Mouse (Mus musculus) left cerebral cortex, postnatal 25 days (tissue): Measurements from ENCODE around the gene Castor2. TPM values are rescaled to one million over a fixed set of nuclear protein-coding genes. Genes with fewer than 3 reads are reported as not detected.

Experiments
- DNase-seq, 2 experiments: peaks; one replicate each; pipeline ENCODE4 v3.0.0; 2022; ENCODE audit warnings: low spot score in 2 of 2, mixed read lengths in 1 of 2
- intact Hi-C: fragments of 180-260 bp; cut with DNase I; formaldehyde crosslinking; loops from one replicate; pipeline ENCODE4 v1.15.1; 2025
- total RNA-seq, 2 experiments: library from RNA; stranded (reverse); gene quantifications; 2 replicates each; pipeline ENCODE4 v1.2.3; 2021

Castor2 gene
- total RNA-seq, 2 experiments from 2014 or later, result 76.5 to 78.2 TPM

DNA sequence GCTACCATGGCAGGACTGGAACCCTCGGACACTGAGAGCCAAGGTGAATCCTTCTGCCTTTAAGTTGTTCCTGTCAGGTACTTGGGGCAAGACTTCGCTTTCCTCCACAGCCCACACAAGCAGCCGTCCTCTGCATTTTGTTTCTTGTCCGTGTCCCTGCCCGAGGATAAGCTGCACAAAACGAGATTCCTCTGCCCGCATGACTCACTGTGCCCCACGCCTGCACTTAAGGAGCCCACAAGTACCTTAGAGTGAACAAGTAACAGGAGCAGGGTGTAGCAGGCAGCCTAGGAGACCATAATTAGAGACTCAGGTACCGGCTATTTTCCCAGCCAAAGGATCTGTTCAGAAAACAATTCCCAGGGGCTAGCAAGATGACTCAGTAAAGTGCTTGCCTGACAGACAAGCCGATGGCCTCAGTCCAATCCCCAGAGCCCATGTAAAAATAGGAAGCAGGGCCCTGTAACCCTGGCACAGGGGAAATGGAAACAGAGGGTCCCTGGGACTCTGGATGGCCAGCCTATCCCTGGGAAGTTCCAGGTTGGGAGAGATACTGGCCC is 47.8 kb downstream of the Castor2 start:
- intact Hi-C loops, result no loop called here

DNA sequence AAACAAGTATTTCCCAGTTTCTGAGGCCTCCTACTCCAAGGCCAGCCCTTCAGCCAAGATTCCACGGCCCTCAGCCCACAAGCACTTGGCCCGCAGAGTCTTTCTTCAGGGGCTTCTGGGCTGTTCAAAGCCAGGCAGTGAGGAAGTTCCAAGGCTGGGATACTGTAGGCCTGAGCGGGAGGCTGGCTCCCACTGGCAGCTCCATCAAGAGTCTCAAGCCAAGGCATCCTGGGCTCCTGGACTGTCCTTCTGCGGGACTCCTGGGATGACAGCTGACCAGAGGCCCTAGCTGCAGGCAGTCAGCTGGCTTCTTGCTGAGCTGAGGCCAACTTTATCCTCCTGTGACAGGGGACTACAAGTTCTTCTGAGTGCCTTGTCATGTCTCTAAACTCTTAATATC is 48.6 kb downstream of the Castor2 start:
- DNase-seq, result no peak
- intact Hi-C loops, result no loop called here

More for the DNA sequence above, 47.8 kb downstream of the Castor2 start:
- peak in 1 of 2 experiments; percentile 28 for DNase-seq

DNA sequence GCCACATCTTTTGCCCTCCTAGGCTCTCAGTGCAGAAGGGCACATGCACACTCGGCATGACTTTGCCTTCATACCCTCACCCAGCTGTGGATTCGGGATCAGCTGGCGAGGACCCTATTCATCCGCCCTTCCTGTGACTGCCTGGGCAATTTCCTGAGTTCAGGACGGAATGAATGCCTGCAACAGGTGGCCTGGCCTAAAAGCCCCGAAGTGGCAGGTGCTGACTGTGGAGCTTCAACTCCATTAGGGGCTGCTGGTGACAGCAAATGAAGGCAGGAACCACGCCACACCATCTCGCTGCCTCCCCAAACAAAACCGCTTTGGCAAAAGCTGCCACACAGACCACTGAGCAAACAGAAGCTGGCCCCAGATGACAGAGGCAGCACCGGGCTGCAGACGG is 52.4 kb downstream of the Castor2 start:
- no peak for DNase-seq
- intact Hi-C loops, result no loop called here

DNA sequence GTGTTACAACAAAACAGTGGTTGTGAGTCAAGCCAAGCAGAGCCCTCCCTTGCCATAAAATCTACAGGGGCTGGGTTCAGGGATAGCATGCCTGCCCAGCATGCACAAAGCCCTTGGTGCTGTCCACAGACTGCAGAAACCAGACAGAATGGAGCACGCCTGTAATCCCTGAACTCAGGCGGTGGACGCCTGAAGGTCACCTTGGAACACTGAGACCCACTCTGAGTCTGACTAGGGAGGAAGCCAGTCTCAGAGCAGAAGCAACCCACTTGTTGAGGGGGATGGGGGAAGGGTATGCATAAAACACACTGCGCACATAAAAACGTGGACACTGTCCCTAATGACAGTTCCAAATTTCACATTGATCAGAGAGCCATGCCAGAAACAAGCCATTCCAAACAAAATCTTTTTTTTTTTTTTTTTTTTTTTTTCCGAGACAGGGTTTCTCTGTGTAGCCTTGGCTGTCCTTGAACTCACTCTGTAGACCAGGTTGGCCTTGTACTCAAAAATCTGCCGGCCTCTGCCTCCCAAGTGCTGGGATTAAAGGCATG is 56.5 kb downstream of the Castor2 start:
- no peak for DNase-seq
- intact Hi-C loops, result no loop called here

DNA sequence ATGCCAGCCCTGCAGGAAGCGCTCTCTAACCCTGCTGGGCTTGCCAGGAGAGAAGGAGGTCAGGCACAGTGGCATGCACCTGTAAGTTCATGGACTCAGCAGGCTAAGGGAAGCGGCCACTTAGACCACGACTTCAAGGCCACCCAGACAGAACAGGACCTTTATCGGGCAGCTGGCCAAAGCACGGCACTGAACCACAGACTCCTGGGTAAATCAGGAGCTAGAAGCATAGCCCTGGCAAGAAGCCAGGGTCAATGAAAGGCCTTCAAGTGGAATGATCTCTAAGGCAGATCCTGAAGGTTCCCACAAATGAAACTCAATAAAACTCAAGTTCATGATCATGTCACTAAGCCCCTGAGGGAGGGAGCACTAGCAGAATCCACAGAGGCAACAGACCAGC is 65.2 kb downstream of the Castor2 start:
- DNase-seq, result no peak
- intact Hi-C loops, result no loop called here

DNA sequence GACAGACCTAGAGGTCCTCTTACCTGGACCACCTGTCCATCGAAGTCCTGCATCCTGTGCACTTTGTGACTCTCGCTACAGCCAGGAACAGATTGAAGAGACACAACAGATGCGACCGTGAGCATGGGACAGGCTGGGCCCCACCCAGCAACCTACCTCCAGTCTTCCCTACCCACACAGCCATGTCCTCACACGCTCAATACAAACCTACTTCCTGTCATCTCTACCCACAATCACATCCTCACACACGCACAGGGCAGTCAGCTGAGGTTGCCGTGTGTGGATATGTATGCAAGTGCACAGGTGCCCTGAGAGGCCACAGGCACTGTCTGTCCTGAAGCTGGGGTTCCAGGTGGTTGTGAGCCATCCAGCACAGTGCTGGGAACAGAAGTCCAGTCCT is 67.1 kb downstream of the Castor2 start:
- no peak for DNase-seq
- intact Hi-C loops, result no loop called here

DNA sequence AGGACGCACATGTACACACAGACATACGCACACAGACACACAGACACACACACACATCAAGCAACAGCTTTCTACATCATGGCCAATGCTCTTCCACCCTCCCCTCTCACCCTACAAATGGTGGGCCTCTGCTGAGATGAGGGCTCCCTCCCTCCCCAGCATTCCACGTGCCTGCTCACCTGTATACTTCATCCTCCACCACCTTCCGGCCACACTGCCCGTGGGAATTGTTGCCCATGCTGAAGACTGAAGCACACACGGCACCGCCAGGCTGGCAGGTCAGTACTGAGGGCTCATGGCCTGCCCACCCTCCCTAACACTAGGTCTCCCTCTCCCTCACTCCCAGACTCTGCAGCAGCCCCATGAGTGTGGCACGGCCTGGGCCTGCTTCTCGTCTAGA is 68.5 kb downstream of the Castor2 start:
- DNase-seq, result no peak
- intact Hi-C loops, result no loop called here

DNA sequence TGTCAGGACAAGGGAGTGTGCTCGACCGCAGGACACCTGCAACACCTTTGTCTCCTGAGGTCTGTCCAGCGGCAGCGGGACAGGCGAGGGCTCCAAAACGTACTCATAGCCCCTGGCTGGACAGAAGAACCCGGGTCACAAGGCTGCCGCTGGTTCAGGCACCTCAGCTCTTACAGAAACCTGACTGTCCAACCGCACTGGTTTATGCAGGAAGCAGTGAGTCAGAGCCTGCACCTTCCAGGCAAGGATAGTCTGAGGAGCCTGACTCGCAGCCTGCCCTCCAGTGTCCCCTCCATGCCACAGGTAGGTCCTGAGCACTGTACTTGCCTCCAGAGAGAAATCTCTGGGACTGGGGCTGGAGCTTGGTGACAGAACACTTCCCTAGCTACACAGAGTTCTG is 69.7 kb downstream of the Castor2 start:
- intact Hi-C loops, result no loop called here
- no peak for DNase-seq

DNA sequence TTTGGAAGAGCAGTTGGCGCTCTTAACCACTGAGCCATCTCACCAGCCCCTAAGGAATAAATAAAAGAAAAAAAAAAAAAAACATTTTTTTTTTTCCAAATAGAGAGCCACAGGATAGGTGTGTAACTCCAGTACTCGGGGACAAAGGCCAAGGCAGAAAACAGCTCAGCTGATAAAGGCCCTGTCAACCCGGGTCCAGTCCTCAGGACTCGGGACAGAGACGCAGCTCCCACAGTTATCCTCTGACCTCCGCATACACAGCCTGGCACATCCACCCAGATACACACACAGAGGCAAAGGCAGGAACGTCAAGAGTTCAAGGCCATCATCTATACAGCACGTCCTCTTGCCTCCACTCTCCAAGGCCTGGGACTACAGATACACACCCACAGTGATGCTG is 70.7 kb downstream of the Castor2 start:
- intact Hi-C loops, result no loop called here

DNA sequence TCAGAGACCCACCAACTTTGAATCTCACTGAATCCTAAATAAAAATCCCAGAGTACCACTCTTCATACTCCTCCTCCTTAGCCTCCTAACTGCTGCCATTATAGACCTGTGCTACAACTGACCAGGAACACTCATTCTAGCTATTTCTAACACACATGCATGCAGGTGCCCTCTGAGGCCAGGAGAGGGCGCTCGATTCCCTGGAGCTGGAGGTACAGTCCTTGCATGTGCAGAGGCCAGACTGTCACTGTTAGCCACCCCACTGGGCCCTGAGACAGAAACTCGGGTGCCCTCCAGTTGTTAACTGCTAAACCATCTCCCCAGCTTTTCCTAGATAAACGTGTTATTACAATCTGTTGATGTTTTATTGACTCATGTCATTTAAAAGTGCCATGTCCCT is 73.7 kb downstream of the Castor2 start:
- DNase-seq, result no peak

More for the DNA sequence above, 70.7 kb downstream of the Castor2 start:
- no peak for DNase-seq

DNA sequence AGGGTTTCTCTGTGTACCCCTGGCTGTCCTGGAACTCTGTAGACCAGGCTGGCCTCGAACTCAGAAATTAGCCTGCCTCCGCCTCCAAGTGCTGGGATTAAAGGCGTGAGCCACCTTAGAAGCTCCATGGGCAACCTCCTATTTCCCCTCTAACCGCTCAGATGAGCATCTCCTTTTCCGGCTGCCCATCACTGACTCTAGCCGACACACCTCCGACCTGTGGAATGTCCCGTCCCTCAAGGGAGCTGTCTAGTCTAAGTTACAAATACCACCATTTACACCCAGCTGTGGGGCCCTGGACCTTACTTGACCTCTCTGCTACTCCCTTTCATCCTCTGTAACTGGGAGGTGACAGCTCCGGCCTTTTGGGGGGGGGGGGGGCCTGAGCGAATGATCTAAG is 76.2 kb downstream of the Castor2 start:
- DNase-seq, result no peak
- intact Hi-C loops, result no loop called here

More for the DNA sequence above, 73.7 kb downstream of the Castor2 start:
- intact Hi-C loops, result no loop called here

DNA sequence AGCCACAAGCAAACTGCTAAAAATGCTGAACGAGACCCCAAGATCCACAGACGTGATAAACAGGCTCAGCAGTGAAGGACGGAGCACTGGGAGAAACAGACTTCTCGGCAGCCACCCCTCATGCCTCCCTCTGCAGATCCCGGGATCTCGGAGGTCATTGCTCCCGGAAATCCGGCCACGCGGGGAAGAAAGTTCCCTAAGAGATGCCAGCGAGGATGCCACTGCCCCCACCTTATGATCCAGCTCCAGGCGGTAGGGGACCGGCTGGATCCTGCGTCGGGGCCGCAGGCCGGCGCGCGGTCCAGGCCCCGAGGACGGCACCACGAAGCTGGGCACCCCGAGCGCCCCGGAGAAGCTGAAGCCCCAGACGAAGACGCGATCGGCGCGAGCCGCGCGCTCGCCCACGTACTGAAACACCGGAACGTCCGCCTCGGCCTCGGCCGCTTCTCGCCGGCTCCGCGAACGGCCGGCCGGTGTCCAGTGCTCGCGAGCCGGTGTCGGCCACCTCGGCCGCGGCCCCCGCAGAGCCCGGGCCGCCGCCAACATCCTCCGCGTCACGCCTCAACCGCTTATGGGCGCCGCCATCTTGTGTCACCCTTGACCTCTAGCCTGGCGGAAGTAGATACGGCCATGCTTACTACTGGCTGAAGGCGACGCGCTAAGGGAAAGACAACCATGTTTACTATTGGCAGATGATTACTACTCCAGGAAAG is 76.8 kb downstream of the Castor2 start, which contains the start of gene Rcc1l:
TSS of gene Rcc1l (minus strand) at position 606 of the 713 bp plus-strand sequence.
- intact Hi-C loops, result no loop called here
- DNase-seq, result peak; percentile 87 to 92

DNA sequence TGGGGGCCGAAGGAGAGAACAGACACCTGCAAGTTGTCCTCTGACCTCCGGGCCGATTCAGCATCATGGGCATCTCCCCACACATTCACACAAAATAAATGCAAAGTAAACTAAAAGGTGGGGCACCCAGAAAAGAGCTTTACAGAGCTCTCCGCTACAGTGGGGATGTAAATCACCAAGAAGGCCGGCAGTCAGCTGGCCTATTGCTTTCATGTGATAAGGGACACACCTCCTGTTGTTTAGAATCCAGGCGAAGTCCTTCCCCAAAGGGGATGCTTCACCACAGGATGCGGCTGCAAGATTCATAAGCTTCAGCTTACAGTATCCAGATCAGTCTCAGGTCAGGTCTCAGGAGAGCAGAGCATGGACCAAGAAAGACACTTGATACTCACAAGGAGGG is 79.0 kb downstream of the Castor2 start:
- intact Hi-C loops, result no loop called here
- no peak for DNase-seq

DNA sequence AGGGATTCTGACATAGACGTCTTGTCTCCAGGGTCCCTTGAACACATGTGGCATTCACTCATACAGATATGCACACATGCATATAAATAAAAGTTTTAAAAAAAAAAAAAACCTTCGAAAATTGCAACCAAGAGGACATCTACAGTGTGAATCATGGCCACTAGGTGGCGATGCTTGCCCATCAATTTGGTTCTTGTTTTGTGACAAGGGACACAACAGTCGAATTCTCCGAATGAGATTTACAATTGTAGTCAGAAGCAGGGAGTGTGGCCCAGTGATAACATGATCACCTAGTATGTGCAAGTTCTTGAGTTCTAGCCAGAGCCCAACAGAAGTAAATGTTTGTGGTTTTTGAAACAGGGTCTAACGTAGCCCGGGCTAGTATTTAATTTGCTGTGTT is 80.4 kb downstream of the Castor2 start:
- peak; percentile 86 to 89 for DNase-seq

DNA sequence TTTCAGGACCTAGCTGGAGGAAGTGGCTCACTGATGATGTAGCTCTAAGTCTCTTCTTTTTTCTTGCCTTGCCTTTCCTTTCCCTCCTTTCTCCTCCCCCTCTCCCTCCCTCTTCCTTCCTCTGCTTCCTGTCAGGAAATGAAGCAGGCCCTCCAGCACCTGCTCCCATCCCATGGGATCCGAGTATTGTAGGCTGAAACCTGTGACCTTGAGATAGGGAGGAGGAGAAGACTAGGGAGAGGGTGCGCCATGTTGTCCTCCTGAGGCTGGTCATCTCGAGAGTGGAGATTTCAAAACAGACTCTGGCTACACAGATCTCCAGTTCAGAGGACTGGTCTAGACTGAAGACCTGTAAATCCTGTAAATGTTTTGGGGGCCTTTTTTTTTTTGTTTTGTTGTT is 82.7 kb downstream of the Castor2 start:
- no peak for DNase-seq
- intact Hi-C loops, result no loop called here

More for the DNA sequence above, 80.4 kb downstream of the Castor2 start:
- intact Hi-C loops, result loop anchor here (2.0 kb wide), 2 partner anchors 171 to 307 kb away; no protein-coding TSS in a partner anchor

DNA sequence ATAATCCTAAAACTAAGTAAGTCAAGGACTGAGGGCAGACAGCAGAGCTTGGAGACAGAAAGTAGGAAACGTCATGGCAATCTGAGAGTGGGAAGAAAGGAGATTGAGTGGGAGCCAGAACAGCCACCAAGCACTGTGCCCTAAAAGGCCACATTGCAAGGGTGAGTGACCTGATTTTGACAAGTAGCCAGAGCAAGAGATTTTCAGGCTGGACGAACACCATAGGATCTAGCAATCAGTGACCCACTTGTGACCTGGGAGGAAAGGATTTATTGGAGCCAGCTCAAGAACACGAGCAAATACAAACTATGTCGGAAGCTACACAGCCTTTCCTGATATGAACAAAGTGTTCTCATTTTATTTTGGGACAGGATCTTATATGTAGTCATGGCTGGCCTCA is 83.2 kb downstream of the Castor2 start:
- no peak for DNase-seq
- intact Hi-C loops, result no loop called here

DNA sequence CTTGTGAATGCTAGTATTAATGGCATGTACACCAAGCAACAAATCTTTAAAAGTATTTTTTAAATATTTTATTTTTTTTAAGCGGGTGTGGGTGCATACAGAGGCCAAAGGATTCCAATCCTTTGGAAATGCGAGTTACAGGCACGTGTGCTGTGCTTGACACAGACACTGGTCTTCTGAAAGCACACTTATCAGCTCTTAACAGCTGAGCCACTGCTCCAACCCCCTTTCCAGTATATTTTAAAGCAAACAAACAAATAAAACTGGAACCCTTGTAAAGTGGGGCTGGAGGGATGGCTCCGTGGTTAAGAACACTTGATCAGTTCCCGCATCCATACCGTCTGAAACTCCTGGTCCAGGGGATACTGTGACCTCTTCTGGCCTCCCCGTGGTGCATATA is 83.7 kb downstream of the Castor2 start:
- intact Hi-C loops, result no loop called here
- no peak for DNase-seq

DNA sequence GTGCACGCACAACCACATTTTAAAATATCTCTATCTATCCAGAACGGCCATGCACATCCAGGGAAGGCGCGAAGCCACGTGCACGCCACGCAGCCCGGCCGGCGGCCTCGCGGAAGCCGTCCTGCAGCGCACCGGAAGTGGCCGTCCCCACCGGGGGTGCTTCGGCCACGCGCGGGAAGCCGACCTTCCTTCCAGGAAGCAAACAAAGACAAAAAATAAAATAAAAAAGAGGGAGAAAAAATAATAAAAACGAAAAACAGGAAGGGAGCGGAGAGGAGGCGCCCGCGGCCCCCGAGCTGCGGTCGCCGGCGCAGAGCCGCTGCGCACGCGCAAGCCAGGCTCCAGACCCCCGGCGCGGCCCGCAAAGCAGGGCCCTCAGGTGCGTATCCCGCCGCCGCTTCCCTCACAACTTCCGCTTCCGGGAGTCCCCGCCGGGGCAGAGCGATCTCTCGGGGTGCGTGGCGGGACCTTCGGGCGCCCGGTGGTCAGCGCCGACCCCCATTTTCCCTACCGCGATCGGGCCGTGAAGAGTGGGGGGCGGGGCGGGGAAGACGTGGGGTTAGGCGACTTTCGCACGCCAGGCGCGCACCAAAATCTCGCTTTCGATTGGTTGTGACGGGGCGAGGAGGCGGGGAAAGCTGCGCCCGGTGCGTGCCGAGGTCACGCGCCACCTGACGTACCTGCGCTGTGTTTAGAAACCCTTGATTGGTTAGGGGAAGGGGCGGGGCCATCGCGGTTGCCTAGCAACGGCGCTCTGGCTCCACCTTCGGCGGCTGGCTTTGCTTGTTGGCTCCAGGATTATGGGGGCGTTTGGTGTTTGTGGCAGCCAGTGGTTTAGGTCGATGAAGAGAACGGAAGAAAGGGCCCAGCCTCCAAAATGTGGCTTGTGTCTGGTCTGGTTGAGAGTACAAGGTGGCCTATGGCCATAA is 84.6 kb downstream of the Castor2 start, which contains the start of gene Gtf2ird2:
TSS of gene Gtf2ird2 (plus strand) at position 140 of the 929 bp plus-strand sequence.
- peak; percentile 99 to 100 for DNase-seq
- intact Hi-C loops, result loop anchor here (1.0 kb wide), 1 partner anchor 129 kb away; no protein-coding TSS in a partner anchor

DNA sequence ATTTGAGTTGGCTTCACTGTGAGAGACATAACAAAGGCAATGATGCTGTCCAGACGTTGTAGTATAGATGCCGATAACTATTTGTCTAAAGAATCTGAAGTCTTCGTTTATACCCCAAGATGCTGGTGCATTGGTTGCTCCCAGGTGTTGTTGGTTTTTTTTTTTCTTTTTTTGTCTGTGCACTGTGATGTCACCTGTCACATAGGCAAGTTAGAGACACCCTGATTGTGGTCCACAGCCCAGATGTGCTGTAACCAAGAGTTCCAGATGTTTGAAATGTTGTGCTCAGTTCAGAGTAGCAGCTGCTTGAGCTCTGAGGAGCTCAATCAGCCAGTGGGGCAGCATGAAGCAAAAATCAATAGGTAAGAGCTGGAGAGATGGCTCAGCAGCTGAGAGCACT is 86.5 kb downstream of the Castor2 start:
- DNase-seq, result no peak
- intact Hi-C loops, result loop anchor here (2.0 kb wide), 1 partner anchor 157 kb away; no protein-coding TSS in a partner anchor
